ENCODE assay signal across 15 mouse cellular contexts in genomic region chr15:82437975-82438617, GRCm38 (mm10). TPM values are rescaled to one million over a fixed set of nuclear protein-coding genes. Genes with fewer than 3 reads are reported as not detected.
DNase-seq lines count a peak whose midpoint lies in the region; ATAC-seq lines count a peak whose summit lies in the region.
"Had no signal": no experiment of that assay in that cellular context is flagged by ENCODE, and none has a peak within 500 bp of the region (broad histone marks: within the 10 kb centered on the region; RNA-seq: fewer than 3 reads in every experiment).

No protein-coding gene starts in this region.

- H3K27ac ChIP-seq in midbrain, embryonic 14.5 days (replicated peaks; ENCODE audit: low read depth, low read length) = no peak overlapping the region
- H3K27ac ChIP-seq: embryonic facial prominence, embryonic 15.5 days; midbrain, embryonic 10.5 days; neural tube, embryonic 13.5 days had no signal

- H3K4me2 ChIP-seq in midbrain, embryonic 14.5 days (ENCODE audit: low read length) = no peak overlapping the region
- H3K4me2 ChIP-seq: embryonic facial prominence, embryonic 15.5 days; neural tube, embryonic 13.5 days had no signal

- H3K4me1 ChIP-seq in midbrain, embryonic 14.5 days (ENCODE audit: control insufficient read depth, insufficient read depth, low read length) = no peaks in the 10 kb centered on the region
- H3K4me1 ChIP-seq: embryonic facial prominence, embryonic 15.5 days; midbrain, embryonic 10.5 days; neural tube, embryonic 13.5 days had no signal

- no peak for ATAC-seq in midbrain, embryonic 14.5 days (ENCODE audit: low FRiP score, low TSS enrichment)

- H3K9me3 ChIP-seq in midbrain, embryonic 14.5 days (ENCODE audit: control insufficient read depth, low read length) = peaks cover 8% of the 10 kb centered on the region
- H3K9me3 ChIP-seq: embryonic facial prominence, embryonic 15.5 days had no signal

- 81% methylated on average over 5 of the region's 5 CpGs for WGBS in midbrain, embryonic 14.5 days

- peak; percentile 79 for DNase-seq in heart, adult 11 months
- no peak for DNase-seq in heart, postnatal 4 days
- peak; percentile 6 for DNase-seq in thymus, postnatal 4 days
- no peak for DNase-seq in thymus, postnatal 14 days
- peak; percentile 45 to 67 for DNase-seq in kidney, postnatal 25 days
- DNase-seq in midbrain, embryonic 14.5 days = no peak
- DNase-seq in cerebellum, postnatal 4 days (ENCODE audit: low spot score in 2 of 2) = no peak
- DNase-seq in ovary, postnatal 14 days (ENCODE audit: low spot score) = no peak
- DNase-seq: cerebellum, adult 9-10 months; right cerebral cortex, postnatal 4 days had no signal

- H3K27me3 ChIP-seq in midbrain, embryonic 14.5 days (ENCODE audit: control insufficient read depth, insufficient read depth, low read length) = no peaks in the 10 kb centered on the region
- H3K27me3 ChIP-seq: embryonic facial prominence, embryonic 15.5 days; neural tube, embryonic 13.5 days had no signal

- H3K9ac ChIP-seq in midbrain, embryonic 14.5 days (replicated peaks; ENCODE audit: low read length) = no peak overlapping the region
- H3K9ac ChIP-seq: embryonic facial prominence, embryonic 15.5 days; neural tube, embryonic 13.5 days had no signal

- no peaks in the 10 kb centered on the region for H3K36me3 ChIP-seq in midbrain, embryonic 14.5 days (ENCODE audit: control insufficient read depth, insufficient read depth, low read length)
- H3K36me3 ChIP-seq: embryonic facial prominence, embryonic 15.5 days; midbrain, embryonic 10.5 days; neural tube, embryonic 13.5 days had no signal

- no peak overlapping the region for H3K4me3 ChIP-seq in midbrain, embryonic 14.5 days (replicated peaks; ENCODE audit: low read depth, low read length)
- H3K4me3 ChIP-seq: embryonic facial prominence, embryonic 15.5 days; midbrain, embryonic 10.5 days; neural tube, embryonic 13.5 days had no signal

RNA-seq across cellular contexts. Expression of gene Cyp2d9, which starts 4.9 kb away (rescaled TPM):
- under 1 TPM in 1 of 2 experiments, not detected in 1; 0.26 TPM for total RNA-seq in heart, postnatal 4 days (2021)
- not detected in 2 replicates for polyA plus RNA-seq in midbrain, embryonic 14.5 days (2014; fragmentation: Nextera tagmentation; extraction: Ambion mirVana)
- total RNA-seq: heart, postnatal 25 days; left cerebral cortex, postnatal 25 days had no signal
- polyA plus RNA-seq: embryonic facial prominence, embryonic 15.5 days; midbrain, embryonic 10.5 days; neural tube, embryonic 13.5 days had no signal

RNA-seq across cellular contexts. Expression of gene Cyp2d10, which starts 31.1 kb away (rescaled TPM):
- not detected for total RNA-seq in heart, postnatal 4 days (2021)
- polyA plus RNA-seq in midbrain, embryonic 14.5 days (2014; fragmentation: Nextera tagmentation; extraction: Ambion mirVana) = not detected in 2 replicates
- total RNA-seq: heart, postnatal 25 days; left cerebral cortex, postnatal 25 days had no signal
- polyA plus RNA-seq: embryonic facial prominence, embryonic 15.5 days; midbrain, embryonic 10.5 days; neural tube, embryonic 13.5 days had no signal

RNA-seq across cellular contexts. Expression of gene Cyp2d11, which starts 44.3 kb away (rescaled TPM):
- total RNA-seq in heart, postnatal 4 days (2021) = under 1 TPM in 1 of 2 experiments, not detected in 1; 0.16 TPM
- not detected in 2 replicates for polyA plus RNA-seq in midbrain, embryonic 14.5 days (2014; fragmentation: Nextera tagmentation; extraction: Ambion mirVana)
- polyA plus RNA-seq: embryonic facial prominence, embryonic 15.5 days; midbrain, embryonic 10.5 days; neural tube, embryonic 13.5 days had no signal

RNA-seq across cellular contexts. Expression of gene Cyp2d22, which starts 58.0 kb away (rescaled TPM):
- total RNA-seq in heart, postnatal 4 days (2021) = 10 to 100 TPM; 15.0 to 17.1 TPM
- 0.76 and 2.1 TPM in 2 replicates for polyA plus RNA-seq in midbrain, embryonic 14.5 days (2014; fragmentation: Nextera tagmentation; extraction: Ambion mirVana)

Comparison
In these comparisons a context has a peak if more than half of its experiments do, and no peak if none do; other contexts are left out.
1. DNase-seq: peak in heart, adult 11 months (single experiment), thymus, postnatal 4 days (single experiment) and kidney, postnatal 25 days (2 of 2); none in heart, postnatal 4 days (single experiment), thymus, postnatal 14 days (single experiment), midbrain, embryonic 14.5 days (single experiment), cerebellum, postnatal 4 days (0 of 2) and ovary, postnatal 14 days (single experiment).